Mouse (Mus musculus) heart, embryonic 14.5 days (tissue): ENCODE results near the gene 2010300C02Rik. TPM values are rescaled to one million over a fixed set of nuclear protein-coding genes. Genes with fewer than 3 reads are reported as not detected.
"Not testable (repeated sequence)": the region's sequence is repeated elsewhere in the genome, so short reads cannot be mapped to it uniquely, and the experiment has no call there.

Experiments
- ATAC-seq: fragments of 200-750 bp; cut with Nextera tagmentation; 2 replicates; pipeline ENCODE4 v1.8.0; 2017; ENCODE audit warnings: low read depth, moderate TSS enrichment; ENCODE audit not compliant: insufficient number of reproducible peaks, insufficient read depth, low FRiP score
- H3K27ac ChIP-seq, 2 experiments: fragments of 200-500 bp in 1 of 2; fragments of 300-500 bp in 1 of 2; sonication (generic) in 1 of 2; replicated peaks in 1 of 2; 2 replicates each; pipeline ENCODE4 v1.5.1; 2012 to 2014; ENCODE audit warnings: low read depth in 2 of 2, low read length in 2 of 2, control low read depth in 1 of 2, mild to moderate bottlenecking in 1 of 2, mixed read lengths in 1 of 2; ENCODE audit not compliant: control insufficient read depth in 1 of 2, insufficient read depth in 1 of 2
- H3K27me3 ChIP-seq: fragments of 300-500 bp; sonication (generic); 2 replicates; pipeline ENCODE4 v1.6.1; 2014; ENCODE audit warnings: mild to moderate bottlenecking, low read length, control low read depth; ENCODE audit not compliant: control insufficient read depth, insufficient read depth
- H3K36me3 ChIP-seq: fragments of 300-500 bp; sonication (generic); 2 replicates; pipeline ENCODE4 v1.6.1; 2014; ENCODE audit warnings: mild to moderate bottlenecking, control low read depth, low read length, mixed read lengths; ENCODE audit not compliant: control insufficient read depth, insufficient read depth
- H3K4me1 ChIP-seq, 2 experiments: fragments of 200-500 bp in 1 of 2; fragments of 300-500 bp in 1 of 2; sonication (generic) in 1 of 2; 2 replicates each; pipeline ENCODE4 v1.6.1; 2012 to 2014; ENCODE audit warnings: low read length in 2 of 2, control low read depth in 1 of 2, mixed read lengths in 1 of 2; ENCODE audit not compliant: control insufficient read depth in 2 of 2, insufficient read depth in 2 of 2
- H3K4me2 ChIP-seq: fragments of 300-500 bp; sonication (generic); 2 replicates; pipeline ENCODE4 v1.6.1; 2014; ENCODE audit warnings: mild to moderate bottlenecking, low read length
- H3K4me3 ChIP-seq, 2 experiments: fragments of 200-500 bp in 1 of 2; fragments of 300-500 bp in 1 of 2; sonication (generic) in 1 of 2; 2 replicates each; pipeline ENCODE4 v1.5.1; 2012 to 2014; ENCODE audit warnings: low read length in 2 of 2, mild to moderate bottlenecking in 2 of 2, control low read depth in 1 of 2, low read depth in 1 of 2, moderate library complexity in 1 of 2; ENCODE audit not compliant: control insufficient read depth in 1 of 2, insufficient read depth in 1 of 2
- H3K9ac ChIP-seq: fragments of 300-500 bp; sonication (generic); 2 replicates; pipeline ENCODE4 v1.6.1; 2014; ENCODE audit warnings: mild to moderate bottlenecking, low read length
- H3K9me3 ChIP-seq: fragments of 300-500 bp; sonication (generic); 2 replicates; pipeline ENCODE4 v1.6.1; 2016; ENCODE audit warnings: low read length, control low read depth; ENCODE audit not compliant: control insufficient read depth
- WGBS: fragments of 180-500 bp; shearing (Covaris S2); extraction: QIAGEN DNeasy Blood & Tissue Kit; methylation state at CpG from one replicate; pipeline ENCODE4 v1.1.7; 2014; 5-methylcytosine and 5-hydroxymethylcytosine counted together
- polyA plus RNA-seq: library from polyadenylated mRNA; unstranded; fragments of >200 nt; fragmentation: Nextera tagmentation; extraction: Ambion mirVana; gene quantifications from 2 replicates; pipeline ENCODE4 v1.2.1, GENCODE M21; 2014

Gene 2010300C02Rik
- polyA plus RNA-seq, 1 experiment from 2014 or later = 5.1 TPM

- no peak for ATAC-seq
- Histone ChIP-seq H3K9me3 (no peaks in the 10 kb centered on the region), H3K9ac (no peak overlapping the region), H3K4me2 (no peak overlapping the region), H3K4me1 (peaks cover 12 to 14% of the 10 kb centered on the region in 2 experiments), H3K4me3 (no peak overlapping the region), H3K27ac (no peak overlapping the region; a peak in 1 of 4 replicates), H3K27me3 (no peaks in the 10 kb centered on the region), H3K36me3 (no peaks in the 10 kb centered on the region)
- WGBS = 60% methylated on average over 4 of the region's 4 CpGs
Observed at GRCm38 (mm10) chr1:37610242-37610641, 109.6 kb downstream of the 2010300C02Rik start.

GRCm38 (mm10) chr1:37605694-37606093 is 114.2 kb downstream of the 2010300C02Rik start:
- 84% methylated on average over 4 of the region's 5 CpGs for WGBS
- not testable (repeated sequence) for H3K9ac ChIP-seq, H3K4me2 ChIP-seq, H3K4me1 ChIP-seq, H3K27ac ChIP-seq, H3K36me3 ChIP-seq, H3K9me3 ChIP-seq, ATAC-seq, H3K4me3 ChIP-seq, H3K27me3 ChIP-seq

GRCm38 (mm10) chr1:37603206-37603605 is 116.7 kb downstream of the 2010300C02Rik start:
- Histone ChIP-seq H3K36me3 (no peaks in the 10 kb centered on the region), H3K9ac (no peak overlapping the region), H3K4me3 (no peak overlapping the region), H3K27me3 (no peaks in the 10 kb centered on the region), H3K4me1 (peaks cover 0 to 2% of the 10 kb centered on the region in 2 experiments; a peak in 1 of 4 replicates), H3K9me3 (no peaks in the 10 kb centered on the region), H3K27ac (no peak overlapping the region), H3K4me2 (no peak overlapping the region)
- 86% methylated on average over 10 of the region's 10 CpGs for WGBS
- ATAC-seq = no peak

GRCm38 (mm10) chr1:37602268-37602667 is 117.6 kb downstream of the 2010300C02Rik start:
- Histone ChIP-seq H3K27ac (no peak overlapping the region), H3K36me3 (no peaks in the 10 kb centered on the region), H3K4me3 (no peak overlapping the region), H3K4me1 (peaks cover 0 to 2% of the 10 kb centered on the region in 2 experiments; a peak in 1 of 4 replicates), H3K9ac (no peak overlapping the region), H3K27me3 (no peaks in the 10 kb centered on the region), H3K4me2 (no peak overlapping the region), H3K9me3 (no peaks in the 10 kb centered on the region)
- 91% methylated on average over 4 of the region's 4 CpGs for WGBS
- no peak for ATAC-seq

- 79% methylated on average over 8 of the region's 8 CpGs for WGBS
- H3K36me3 ChIP-seq = no peaks in the 10 kb centered on the region
- no peaks in the 10 kb centered on the region for H3K9me3 ChIP-seq
- H3K27me3 ChIP-seq = no peaks in the 10 kb centered on the region
- no peak overlapping the region for H3K9ac ChIP-seq
- ATAC-seq = no peak
- H3K4me2 ChIP-seq = no peak overlapping the region
- no peak overlapping the region for H3K4me3 ChIP-seq
- peaks cover 0 to 2% of the 10 kb centered on the region in 2 experiments; a peak in 1 of 4 replicates for H3K4me1 ChIP-seq
- H3K27ac ChIP-seq = no peak overlapping the region
Observed at GRCm38 (mm10) chr1:37601461-37601860, 118.4 kb downstream of the 2010300C02Rik start.

- WGBS = 41% methylated on average over 9 of the region's 9 CpGs
- Histone ChIP-seq H3K27me3 (no peaks in the 10 kb centered on the region), H3K4me3 (no peak overlapping the region), H3K4me1 (peaks cover 0 to 2% of the 10 kb centered on the region in 2 experiments; a peak in 1 of 4 replicates), H3K9ac (no peak overlapping the region), H3K36me3 (no peaks in the 10 kb centered on the region), H3K4me2 (no peak overlapping the region), H3K9me3 (no peaks in the 10 kb centered on the region), H3K27ac (no peak overlapping the region)
- ATAC-seq = no peak
Observed at GRCm38 (mm10) chr1:37600640-37601175, 119.2 kb downstream of the 2010300C02Rik start.

- Histone ChIP-seq H3K27me3 (no peaks in the 10 kb centered on the region), H3K9ac (no peak overlapping the region), H3K4me1 (peaks cover 0 to 2% of the 10 kb centered on the region in 2 experiments; a peak in 1 of 4 replicates), H3K27ac (no peak overlapping the region), H3K9me3 (no peaks in the 10 kb centered on the region), H3K4me3 (no peak overlapping the region), H3K4me2 (no peak overlapping the region), H3K36me3 (no peaks in the 10 kb centered on the region)
- 71% methylated on average over 5 of the region's 5 CpGs for WGBS
- ATAC-seq = no peak
Observed at GRCm38 (mm10) chr1:37598986-37599385, 120.9 kb downstream of the 2010300C02Rik start.

GRCm38 (mm10) chr1:37594812-37595211 is 125.1 kb downstream of the 2010300C02Rik start:
- not testable (repeated sequence) for H3K27me3 ChIP-seq, H3K4me1 ChIP-seq, H3K27ac ChIP-seq, H3K9me3 ChIP-seq, ATAC-seq, H3K4me2 ChIP-seq, H3K9ac ChIP-seq, H3K36me3 ChIP-seq, H3K4me3 ChIP-seq
- WGBS = 79% methylated on average over 3 of the region's 3 CpGs
